Mouse (Mus musculus): ENCODE measurements around the gene Snx29. TPM values are rescaled to one million over a fixed set of nuclear protein-coding genes. Genes with fewer than 3 reads are reported as not detected.

The Snx29 gene
- total RNA-seq, 2 experiments from 2014 or later = 23.8 to 24.9 TPM

DNA sequence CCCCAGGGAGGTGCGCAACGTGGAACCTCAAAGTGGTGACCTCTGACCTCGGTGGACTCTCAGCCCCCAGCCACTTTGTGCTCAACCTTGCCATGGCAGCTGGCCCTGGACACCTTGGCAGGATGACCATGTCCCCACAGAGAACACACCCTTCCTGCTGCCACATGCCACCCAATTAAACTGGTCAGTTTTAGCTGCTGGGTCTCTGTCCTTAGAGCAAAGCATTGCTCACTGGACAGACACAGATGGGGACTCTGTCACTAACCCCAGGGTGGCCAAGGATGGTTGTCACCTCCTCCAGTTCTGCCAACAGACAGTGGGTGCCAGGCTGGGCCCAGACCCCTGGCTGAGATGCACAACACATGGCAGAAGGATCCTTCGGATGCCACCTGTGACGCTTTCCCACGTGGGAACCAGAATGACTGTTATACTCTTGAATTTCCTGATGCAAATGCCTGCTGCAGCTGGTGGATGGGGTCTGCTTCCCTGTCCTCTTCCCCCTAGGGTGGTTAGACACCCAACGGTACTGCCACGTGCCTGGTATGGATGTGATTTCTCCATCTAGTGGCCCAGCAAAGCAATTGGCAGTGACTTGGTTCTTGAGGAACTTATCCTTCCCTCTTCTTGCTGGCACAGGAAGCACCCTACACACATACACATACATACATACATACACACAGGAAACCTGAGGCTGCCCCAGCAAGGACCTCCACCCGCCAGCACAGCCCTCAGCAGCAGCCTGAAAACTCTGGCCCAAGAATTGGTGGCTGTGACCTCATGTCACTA is 432.8 kb downstream of the Snx29 start:
- no peak overlapping the region for H3K4me3 ChIP-seq
- H3K27ac ChIP-seq = no peak overlapping the region
- peak in 1 of 2 experiments; percentile 7 for DNase-seq (ENCODE audit: low spot score in 2 of 2)
- TF ChIP-seq CTCF (conservative IDR thresholded peaks at IDR 0.05) = peak; percentile 69

DNA sequence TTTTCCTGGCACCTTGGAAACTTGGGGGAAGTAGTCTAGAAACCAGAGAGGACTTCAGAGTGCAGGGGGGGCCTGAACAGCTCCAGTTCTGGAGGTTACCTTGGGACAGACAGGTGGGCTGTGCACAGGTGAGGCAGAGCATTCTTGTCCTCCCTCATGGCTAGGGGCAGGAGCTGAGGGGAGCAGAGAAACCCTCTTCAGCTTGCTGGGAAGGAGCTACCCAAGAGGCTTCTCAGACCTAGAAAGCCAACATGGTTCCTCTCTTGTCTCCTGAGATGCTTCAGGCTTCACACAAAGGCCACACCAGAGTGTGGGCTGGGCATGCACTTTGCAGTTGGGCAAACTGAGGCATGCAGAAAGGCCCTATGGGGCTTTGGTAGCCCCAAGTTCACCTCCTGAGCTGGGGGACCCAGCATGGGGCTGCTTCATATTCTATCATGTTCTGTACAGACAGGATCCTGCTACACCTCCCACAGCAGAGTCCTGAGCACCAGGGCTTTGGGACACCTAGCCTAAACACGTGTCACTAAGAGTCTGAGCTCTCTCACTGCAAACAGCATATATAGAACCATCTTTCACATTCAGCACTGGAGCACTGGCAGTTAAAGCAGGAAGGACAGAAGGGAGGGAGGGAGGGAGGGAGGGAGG is 434.0 kb downstream of the Snx29 start:
- no peak overlapping the region for H3K27ac ChIP-seq
- TF ChIP-seq CTCF (conservative IDR thresholded peaks at IDR 0.05) = no peak
- H3K4me3 ChIP-seq = no peak overlapping the region
- DNase-seq (ENCODE audit: low spot score in 2 of 2) = no peak

DNA sequence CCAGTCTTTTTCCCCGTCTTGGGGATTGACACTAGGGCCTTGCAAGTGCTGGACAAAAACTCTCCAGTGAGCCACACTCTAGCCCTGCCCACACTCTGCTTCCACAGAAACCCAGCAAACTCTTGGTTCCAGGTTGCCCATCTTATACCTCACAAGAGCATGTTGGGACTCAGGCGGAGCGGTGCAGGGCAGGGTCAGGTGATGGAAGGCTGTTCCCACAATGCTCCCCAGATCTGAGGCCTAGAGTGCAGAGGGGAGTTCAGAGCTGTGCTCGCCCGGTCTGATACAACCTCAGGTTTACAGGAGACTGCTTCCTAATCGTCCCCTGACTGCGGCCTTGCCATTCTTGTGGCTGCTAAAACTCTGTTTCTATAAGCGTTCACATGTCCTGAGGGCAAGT is 434.8 kb downstream of the Snx29 start:
- no peak for TF ChIP-seq CTCF (conservative IDR thresholded peaks at IDR 0.05)
- H3K27ac ChIP-seq = no peak overlapping the region
- no peak overlapping the region for H3K4me3 ChIP-seq
- DNase-seq (ENCODE audit: low spot score in 2 of 2) = no peak

DNA sequence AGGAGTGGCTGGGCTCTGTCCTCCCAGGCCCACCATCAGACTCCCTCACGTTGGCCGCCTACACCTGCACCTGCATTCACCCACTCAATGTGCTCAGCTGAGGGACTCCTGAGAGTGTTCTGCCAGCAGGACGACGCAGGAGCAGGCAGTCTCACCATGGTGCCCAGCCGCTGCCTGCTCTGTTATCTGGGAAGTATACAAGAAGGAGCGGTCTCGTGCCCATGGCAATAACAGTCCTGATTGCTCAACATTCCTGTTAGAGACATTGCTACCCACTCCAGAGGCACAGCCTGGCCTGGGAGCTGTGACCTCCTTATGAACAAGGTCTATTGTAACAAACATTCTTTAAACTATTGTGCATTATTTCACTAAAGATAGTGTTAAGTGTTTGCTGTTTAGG is 435.2 kb downstream of the Snx29 start:
- TF ChIP-seq CTCF (conservative IDR thresholded peaks at IDR 0.05) = no peak
- no peak overlapping the region for H3K27ac ChIP-seq
- DNase-seq (ENCODE audit: low spot score in 2 of 2) = no peak
- no peak overlapping the region for H3K4me3 ChIP-seq

DNA sequence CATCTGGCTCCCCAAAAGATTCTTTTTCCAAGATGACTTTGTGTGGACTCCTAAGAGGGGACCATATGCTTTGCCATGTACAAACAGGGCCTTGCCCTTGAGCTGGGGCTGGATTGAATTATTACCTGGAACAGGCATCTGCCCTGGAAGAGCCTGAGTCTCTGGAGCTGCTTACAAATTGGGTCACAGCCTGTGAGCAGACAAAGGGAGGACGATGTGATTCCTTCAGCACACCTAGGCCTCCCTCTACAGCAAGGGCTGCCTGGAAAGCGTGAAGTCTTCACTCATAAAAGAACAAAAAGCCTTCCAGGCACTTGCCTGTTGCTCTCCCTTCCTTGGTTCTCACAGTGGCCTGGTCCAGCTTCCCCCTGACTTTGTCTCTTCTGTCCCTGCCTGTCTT is 449.6 kb downstream of the Snx29 start:
- TF ChIP-seq CTCF (conservative IDR thresholded peaks at IDR 0.05) = no peak
- Histone ChIP-seq H3K4me3 (no peak overlapping the region), H3K27ac (no peak overlapping the region)
- no peak for DNase-seq (ENCODE audit: low spot score in 2 of 2)

DNA sequence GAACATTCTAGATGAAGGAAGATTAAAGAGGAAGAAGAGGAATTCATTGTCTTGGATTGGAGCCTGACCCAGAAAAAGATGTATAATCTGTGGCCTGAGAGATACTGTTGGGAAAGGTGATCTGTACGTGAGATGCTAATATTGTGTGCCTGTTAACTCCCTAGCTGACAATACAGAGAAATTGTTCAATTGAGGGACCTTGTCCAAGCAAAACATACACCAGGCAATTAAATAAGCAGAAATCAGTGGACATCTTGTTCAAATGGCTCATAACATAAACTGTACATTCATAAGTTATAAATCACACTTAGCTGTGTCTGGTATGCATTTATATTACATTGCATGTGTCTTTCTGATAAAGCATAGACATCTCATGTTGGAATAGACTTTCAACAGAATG is 451.6 kb downstream of the Snx29 start:
- TF ChIP-seq CTCF (conservative IDR thresholded peaks at IDR 0.05) = no peak
- no peak overlapping the region for H3K27ac ChIP-seq
- no peak overlapping the region for H3K4me3 ChIP-seq
- DNase-seq (ENCODE audit: low spot score in 2 of 2) = no peak

DNA sequence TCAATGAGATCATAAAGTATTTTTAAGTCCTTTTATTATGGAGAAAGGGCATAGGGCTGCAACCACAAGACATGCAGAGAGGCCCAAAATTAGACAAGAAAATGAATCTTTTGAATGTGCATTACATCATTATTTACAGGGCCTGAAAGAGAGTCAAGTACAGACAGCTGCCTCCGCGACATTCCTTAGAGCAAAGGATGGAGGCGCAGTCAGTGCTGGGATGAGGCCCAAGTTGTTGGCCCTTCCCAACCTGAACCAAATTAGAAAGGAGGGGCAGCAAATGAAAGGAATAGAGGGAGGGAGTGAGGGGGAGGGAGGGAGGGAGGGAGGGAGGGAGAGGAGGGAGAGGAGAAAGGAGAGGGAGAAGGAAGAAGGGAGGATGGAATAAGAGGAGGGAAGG is 453.8 kb downstream of the Snx29 start:
- no peak for DNase-seq (ENCODE audit: low spot score in 2 of 2)
- TF ChIP-seq CTCF (conservative IDR thresholded peaks at IDR 0.05) = no peak

DNA sequence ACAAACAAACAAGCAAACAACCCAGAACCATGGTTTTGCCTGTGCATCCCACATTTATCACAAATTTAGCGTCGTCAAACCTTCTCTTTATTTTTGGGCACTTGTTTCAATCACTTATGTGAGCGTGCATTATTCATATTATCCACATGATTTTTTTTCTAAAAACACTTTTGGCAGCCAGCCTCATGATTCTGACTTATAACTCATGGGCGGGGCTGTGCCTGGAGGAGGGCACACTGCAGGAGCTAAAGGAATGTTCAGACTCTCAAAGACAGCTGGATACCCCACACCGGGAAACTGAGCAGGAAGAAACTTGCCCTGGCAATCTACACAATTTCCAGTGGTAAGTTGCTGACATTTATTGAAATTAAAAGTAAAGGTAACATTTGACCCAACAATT is 455.5 kb downstream of the Snx29 start:
- no peak overlapping the region for H3K27ac ChIP-seq
- DNase-seq (ENCODE audit: low spot score in 2 of 2) = no peak
- no peak for TF ChIP-seq CTCF (conservative IDR thresholded peaks at IDR 0.05)
- H3K4me3 ChIP-seq = no peak overlapping the region

More for the DNA sequence above, 453.8 kb downstream of the Snx29 start:
- no peak overlapping the region for H3K4me3 ChIP-seq
- H3K27ac ChIP-seq = no peak overlapping the region

DNA sequence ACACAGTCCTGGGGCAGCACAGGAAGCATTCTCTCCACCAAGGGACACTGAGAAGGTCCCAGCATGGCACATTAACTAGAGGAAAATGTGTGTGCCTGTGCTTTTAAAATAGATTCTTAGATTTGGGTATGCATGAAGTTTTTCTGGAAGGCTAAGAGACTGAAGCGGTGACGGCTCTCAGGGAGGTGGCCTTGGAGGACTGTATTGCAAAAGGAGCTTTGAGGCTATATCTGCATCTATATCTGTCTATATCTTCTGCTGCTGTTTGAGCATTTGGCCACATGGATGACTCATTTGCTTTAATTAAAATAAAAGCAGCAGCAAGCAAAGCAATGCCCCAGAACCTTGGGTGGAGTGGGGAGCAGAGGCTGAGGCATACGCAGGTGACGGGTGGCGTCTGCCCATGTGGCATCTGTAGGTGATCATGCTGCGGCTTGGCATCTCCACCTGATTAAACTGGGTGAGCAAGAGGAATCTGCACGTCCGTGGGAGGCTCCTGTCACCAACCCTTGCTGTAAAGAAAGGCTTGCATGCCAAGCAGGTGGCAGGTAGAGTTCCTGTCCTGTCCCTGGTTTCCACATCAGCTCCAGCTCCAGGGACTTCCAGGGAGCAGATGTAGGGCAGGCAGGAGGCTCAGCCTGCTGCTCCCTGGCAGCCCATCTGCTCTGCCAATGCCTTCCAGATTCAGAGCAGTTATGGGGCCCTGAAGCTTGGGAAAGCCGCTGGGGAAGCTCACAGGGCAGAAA is 456.2 kb downstream of the Snx29 start:
- Histone ChIP-seq H3K4me3 (no peak overlapping the region), H3K27ac (0 out of 2 replicates have a peak overlapping the region, but pooled peaks have one; percentile 14)
- DNase-seq (ENCODE audit: low spot score in 2 of 2) = peak; percentile 35 to 55
- 0 out of 2 replicates have a peak, but pooled peaks have one; percentile 5 for TF ChIP-seq CTCF (conservative IDR thresholded peaks at IDR 0.05)

DNA sequence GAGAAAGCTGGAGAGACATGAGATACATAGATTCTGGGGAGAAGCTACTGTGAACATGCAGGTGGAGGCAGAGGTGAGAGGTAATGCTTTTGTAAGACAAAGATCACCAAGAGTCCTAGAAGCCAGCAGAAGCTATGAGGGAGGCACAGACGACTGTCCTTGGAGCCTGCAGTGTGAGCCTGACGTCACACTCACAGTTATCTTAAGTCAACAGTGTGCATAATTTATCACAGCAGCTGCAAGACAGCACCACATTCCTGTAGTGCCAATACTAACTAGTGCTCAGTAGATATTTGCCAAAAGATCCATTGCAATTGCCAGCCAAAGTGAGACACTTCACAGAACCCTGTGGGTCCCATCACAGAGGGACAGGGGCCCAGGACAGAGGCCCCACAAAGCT is 459.4 kb downstream of the Snx29 start:
- DNase-seq (ENCODE audit: low spot score in 2 of 2) = no peak
- Histone ChIP-seq H3K27ac (no peak overlapping the region), H3K4me3 (no peak overlapping the region)
- TF ChIP-seq CTCF (conservative IDR thresholded peaks at IDR 0.05) = no peak

DNA sequence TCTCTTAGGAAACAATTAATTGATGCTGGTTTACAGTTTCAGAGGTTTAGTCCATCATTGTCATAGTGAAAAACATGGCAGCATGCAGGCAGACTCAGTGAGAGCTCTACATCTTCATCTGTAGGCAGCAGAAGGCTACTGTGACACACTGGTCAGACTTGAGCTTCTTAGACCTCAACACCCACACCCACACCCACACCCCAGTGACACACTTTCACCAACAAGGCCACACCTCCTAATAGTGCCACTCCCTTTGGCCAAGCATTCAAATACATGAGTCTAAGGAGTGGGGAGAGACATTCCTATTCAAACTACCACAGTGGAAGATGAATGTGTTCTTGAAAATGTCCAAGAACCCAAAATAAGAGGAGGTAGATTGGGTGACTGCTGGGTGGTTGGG is 460.6 kb downstream of the Snx29 start:
- TF ChIP-seq CTCF (conservative IDR thresholded peaks at IDR 0.05) = no peak
- Histone ChIP-seq H3K27ac (no peak overlapping the region), H3K4me3 (no peak overlapping the region)
- no peak for DNase-seq (ENCODE audit: low spot score in 2 of 2)

DNA sequence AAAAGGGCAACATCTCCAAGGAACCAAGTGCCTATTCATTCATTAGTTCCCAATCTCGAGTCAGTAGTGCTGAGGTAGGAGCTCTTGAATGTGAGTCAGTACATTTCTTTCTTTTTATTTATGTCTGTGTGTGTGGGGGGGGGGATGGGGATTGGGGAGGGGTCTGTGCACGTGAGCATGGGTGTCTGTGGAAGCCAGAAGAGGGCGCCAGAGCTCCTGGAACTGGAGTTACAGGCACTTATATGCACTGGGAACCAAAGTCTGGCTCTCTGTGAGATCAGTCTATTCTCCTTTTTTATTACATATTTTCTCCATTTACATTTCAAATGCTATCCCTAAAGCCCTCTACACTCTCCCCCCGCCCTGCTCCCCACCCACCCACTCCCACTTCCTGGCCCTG is 461.6 kb downstream of the Snx29 start:
- H3K4me3 ChIP-seq = no peak overlapping the region
- no peak overlapping the region for H3K27ac ChIP-seq
- DNase-seq (ENCODE audit: low spot score in 2 of 2) = no peak
- no peak for TF ChIP-seq CTCF (conservative IDR thresholded peaks at IDR 0.05)

DNA sequence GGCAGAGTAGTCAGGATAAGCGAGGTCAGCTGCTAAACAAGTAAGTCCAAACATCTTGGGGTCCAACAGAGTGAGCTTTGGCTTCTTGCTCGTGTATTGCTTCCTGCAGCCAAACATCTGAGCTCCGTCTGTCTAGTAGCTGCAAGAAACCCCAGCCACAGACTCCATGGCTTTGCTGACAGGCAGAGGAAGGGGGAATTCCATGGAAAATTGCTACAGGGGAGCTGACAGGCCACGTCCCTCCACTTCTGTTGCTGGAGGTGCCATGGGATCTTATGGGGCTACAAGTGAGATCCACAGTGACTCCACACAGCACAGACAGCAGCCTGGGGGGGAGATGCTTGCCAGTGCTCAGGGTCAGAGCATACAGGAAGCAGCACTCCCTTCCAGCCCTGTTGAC is 463.1 kb downstream of the Snx29 start:
- Histone ChIP-seq H3K4me3 (no peak overlapping the region), H3K27ac (no peak overlapping the region)
- no peak for DNase-seq (ENCODE audit: low spot score in 2 of 2)
- no peak for TF ChIP-seq CTCF (conservative IDR thresholded peaks at IDR 0.05)

Data from layer of hippocampus, adult 2 months (tissue).